Mouse (Mus musculus) limb, embryonic 12.5 days (tissue): ENCODE results near the gene Emx2. TPM values are rescaled to one million over a fixed set of nuclear protein-coding genes. Genes with fewer than 3 reads are reported as not detected.

Experiments
- ATAC-seq: fragments of 200-750 bp; cut with Nextera tagmentation; 2 replicates; pipeline ENCODE4 v1.8.0; 2017; ENCODE audit warnings: low read depth, moderate TSS enrichment; ENCODE audit not compliant: insufficient number of reproducible peaks, insufficient read depth, low FRiP score, low TSS enrichment
- H3K27ac ChIP-seq: fragments of 300-500 bp; sonication (generic); 2 replicates; pipeline ENCODE4 v1.5.1; 2016; ENCODE audit warnings: mild to moderate bottlenecking, moderate library complexity
- H3K27me3 ChIP-seq: fragments of 300-500 bp; sonication (generic); 2 replicates; pipeline ENCODE4 v1.6.1; 2016; ENCODE audit warnings: mild to moderate bottlenecking, moderate library complexity
- H3K36me3 ChIP-seq: fragments of 300-500 bp; sonication (generic); 2 replicates; pipeline ENCODE4 v1.6.1; 2016; ENCODE audit warnings: mild to moderate bottlenecking, moderate library complexity
- H3K4me1 ChIP-seq: fragments of 300-500 bp; sonication (generic); replicated peaks from 2 replicates; pipeline ENCODE4 v1.6.1; 2016
- H3K4me2 ChIP-seq: fragments of 300-500 bp; sonication (generic); 2 replicates; pipeline ENCODE4 v1.6.1; 2016; ENCODE audit warnings: mild to moderate bottlenecking, moderate library complexity
- H3K4me3 ChIP-seq: fragments of 300-500 bp; sonication (generic); replicated peaks from 2 replicates; pipeline ENCODE4 v1.5.1; 2016; ENCODE audit warnings: mild to moderate bottlenecking
- H3K9ac ChIP-seq: fragments of 300-500 bp; sonication (generic); replicated peaks from 2 replicates; pipeline ENCODE4 v1.6.1; 2016; ENCODE audit warnings: mild to moderate bottlenecking, moderate library complexity
- H3K9me3 ChIP-seq: fragments of 300-500 bp; sonication (generic); 2 replicates; pipeline ENCODE4 v1.6.1; 2016; ENCODE audit warnings: mild to moderate bottlenecking, moderate library complexity
- WGBS: fragments of 180-500 bp; shearing (Covaris S2); methylation state at CpG from one replicate; pipeline ENCODE4 v1.1.7; 2016; 5-methylcytosine and 5-hydroxymethylcytosine counted together
- polyA plus RNA-seq: library from polyadenylated mRNA; unstranded; fragments of >200 nt; fragmentation: Nextera tagmentation; extraction: Ambion mirVana; gene quantifications from 2 replicates; pipeline ENCODE4 v1.2.1, GENCODE M21; 2016

Gene Emx2
- polyA plus RNA-seq, 1 experiment from 2014 or later: 12.0 TPM

DNA sequence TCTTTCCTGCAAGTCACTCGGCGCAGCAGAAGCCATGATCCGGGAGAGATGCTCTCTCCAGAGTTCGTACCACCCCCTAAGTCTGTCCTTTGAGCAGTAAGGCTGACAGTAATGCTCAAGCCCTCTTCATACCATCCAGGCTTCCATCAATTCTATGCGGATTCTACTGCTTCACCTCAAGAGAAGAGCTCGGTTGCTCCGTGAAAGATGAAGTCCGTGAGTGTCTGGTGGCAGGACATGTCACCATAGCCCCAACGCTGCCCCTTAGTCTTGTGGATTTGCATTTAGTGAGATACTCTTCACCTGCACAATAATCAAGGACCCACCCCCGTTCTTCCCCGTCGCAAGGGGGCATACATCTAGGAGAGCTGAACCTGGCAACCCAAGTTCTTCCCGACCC lies 4.6 kb upstream of the Emx2 start:
- no peak for ATAC-seq
- Histone ChIP-seq H3K4me3 (no peak overlapping the region), H3K27me3 (peaks cover 96% of the 10 kb centered on the region), H3K4me1 (peaks cover 26% of the 10 kb centered on the region), H3K27ac (no peak overlapping the region), H3K9me3 (no peaks in the 10 kb centered on the region), H3K9ac (no peak overlapping the region), H3K4me2 (no peak overlapping the region), H3K36me3 (no peaks in the 10 kb centered on the region)
- whole genome bisulfite sequencing: 7% methylated on average over 13 of the region's 13 CpGs

DNA sequence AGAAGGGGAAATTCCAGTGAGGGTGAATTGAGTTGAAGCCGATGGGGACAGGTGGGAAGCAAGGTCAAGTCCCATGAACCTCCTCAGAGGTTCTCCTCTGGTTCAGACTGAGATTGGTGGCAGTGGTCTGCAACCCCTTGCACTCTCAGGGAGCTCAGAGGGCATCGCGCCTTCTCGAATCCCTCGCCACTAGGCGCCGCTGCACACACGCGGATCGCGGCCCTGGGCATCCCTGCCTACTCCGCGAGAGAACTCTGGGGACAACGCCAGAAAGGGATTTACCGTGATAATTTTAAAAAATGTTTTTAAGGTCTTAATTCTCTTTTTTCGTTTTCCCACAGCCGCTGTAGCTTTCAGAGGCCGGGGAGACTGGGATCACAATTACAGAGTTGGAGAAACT lies 4.0 kb upstream of the Emx2 start:
- Histone ChIP-seq H3K27me3 (peaks cover 96% of the 10 kb centered on the region), H3K27ac (no peak overlapping the region), H3K4me1 (peaks cover 30% of the 10 kb centered on the region), H3K9me3 (no peaks in the 10 kb centered on the region), H3K36me3 (no peaks in the 10 kb centered on the region), H3K4me2 (peak overlapping the region; percentile 8; the same call in 1 of the 2 replicates), H3K9ac (no peak overlapping the region), H3K4me3 (no peak overlapping the region)
- WGBS: under 1% methylated on average over 18 of the region's 18 CpGs
- ATAC-seq: 0 out of 2 replicates have a peak, but pooled peaks have one; percentile 54

DNA sequence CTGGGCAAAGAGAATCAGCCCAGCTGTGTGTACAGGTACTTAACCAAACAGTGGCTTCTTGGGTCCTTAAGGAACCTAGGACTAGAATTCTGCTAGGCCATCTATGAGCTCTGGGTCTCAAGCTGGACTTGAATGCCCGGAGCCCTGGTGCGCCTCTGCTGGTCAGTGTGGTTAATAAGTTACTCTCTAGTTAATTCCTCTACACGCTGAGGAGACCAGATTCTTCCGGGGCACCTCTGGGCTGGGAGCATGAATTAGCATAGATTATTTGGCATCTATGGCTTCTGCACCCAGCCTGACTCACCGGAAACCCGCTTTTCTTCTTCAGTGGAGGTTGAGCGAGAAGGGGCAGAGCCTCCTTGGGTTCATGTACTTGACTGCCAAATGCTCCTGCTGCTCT lies 2.5 kb upstream of the Emx2 start:
- no peak overlapping the region for H3K27ac ChIP-seq
- H3K4me3 ChIP-seq: peak overlapping the region; percentile 11; the same call in 1 of the 2 replicates
- peak overlapping the region; percentile 77 for H3K4me2 ChIP-seq
- H3K27me3 ChIP-seq: peaks cover 95% of the 10 kb centered on the region
- WGBS: 7% methylated on average over 7 of the region's 7 CpGs
- no peaks in the 10 kb centered on the region for H3K36me3 ChIP-seq
- H3K9ac ChIP-seq: no peak overlapping the region
- H3K9me3 ChIP-seq: no peaks in the 10 kb centered on the region
- peaks cover 33% of the 10 kb centered on the region for H3K4me1 ChIP-seq
- ATAC-seq: no peak

DNA sequence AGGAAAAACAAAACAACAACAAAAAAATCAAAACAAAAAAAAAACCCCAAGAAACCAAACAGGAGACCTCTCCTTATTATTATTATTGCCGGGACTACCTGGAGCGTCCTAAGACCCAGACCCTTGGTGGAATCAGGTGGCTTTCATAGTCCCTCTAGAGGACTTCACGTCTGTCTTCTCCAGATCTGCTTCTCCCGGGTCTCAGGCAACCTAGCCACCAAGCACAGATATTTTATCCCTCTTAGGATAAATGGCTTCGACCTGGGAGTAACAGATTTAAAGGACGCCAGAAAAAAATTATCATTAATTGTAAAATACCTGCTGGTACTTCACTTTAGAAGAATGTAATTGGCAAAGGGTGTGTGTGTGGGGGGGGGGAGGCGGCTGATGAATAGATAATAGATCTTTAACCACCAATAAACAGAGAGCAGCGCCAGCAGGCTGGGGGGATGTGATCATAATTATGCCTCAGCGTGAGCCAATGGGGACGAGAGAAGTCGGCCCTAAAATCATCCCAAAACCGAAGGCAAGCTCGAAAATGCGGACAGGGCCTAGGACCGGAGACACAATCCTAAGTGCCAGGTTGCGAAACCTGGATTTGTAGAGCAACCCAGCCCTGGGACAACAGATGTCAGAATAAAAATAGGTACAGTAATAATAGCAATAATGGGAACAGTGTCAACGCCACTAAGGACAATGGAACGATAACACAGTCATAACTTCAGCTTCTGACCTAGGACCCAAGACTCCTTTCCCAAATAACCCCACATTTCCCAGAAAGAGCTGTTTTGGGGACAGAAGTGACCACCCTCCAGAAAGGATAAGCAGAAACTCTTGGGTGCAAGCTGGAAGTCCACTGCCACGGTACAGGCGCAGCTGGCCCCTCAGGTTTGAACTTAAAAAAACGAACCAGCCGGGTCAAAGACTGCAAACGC lies 894 bp upstream of the Emx2 start:
- peak overlapping the region; percentile 66 for H3K9ac ChIP-seq
- no peaks in the 10 kb centered on the region for H3K36me3 ChIP-seq
- peak overlapping the region; percentile 86 for H3K27ac ChIP-seq
- H3K4me2 ChIP-seq: peak overlapping the region; percentile 77
- peak overlapping the region; percentile 50 for H3K4me3 ChIP-seq
- H3K4me1 ChIP-seq: peaks cover 20% of the 10 kb centered on the region
- no peaks in the 10 kb centered on the region for H3K9me3 ChIP-seq
- peaks cover 94% of the 10 kb centered on the region for H3K27me3 ChIP-seq
- under 1% methylated on average over 23 of the region's 23 CpGs for WGBS
- ATAC-seq: 0 out of 2 replicates have a peak, but pooled peaks have one; percentile 7

DNA sequence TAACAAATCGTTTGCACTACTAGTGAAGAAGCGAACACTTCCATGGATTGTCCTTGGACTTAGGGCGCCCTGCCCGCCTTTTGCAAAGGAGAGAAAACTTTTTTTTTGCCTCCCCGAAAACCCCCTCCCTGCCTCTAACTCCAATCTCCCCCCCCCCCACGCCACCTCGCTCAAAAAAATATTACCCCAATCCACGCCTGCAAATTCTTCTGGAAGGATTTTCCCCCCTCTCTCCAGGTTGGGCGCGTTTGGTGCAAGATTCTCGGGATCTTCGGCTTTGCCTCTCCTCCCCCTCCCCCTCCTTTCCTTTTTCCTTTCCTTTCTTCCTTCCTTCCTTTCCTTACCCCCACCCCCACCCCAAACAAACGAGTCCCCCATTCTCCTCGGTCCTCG lies 567 bp downstream of the Emx2 start:
- peak overlapping the region; percentile 50 for H3K4me3 ChIP-seq
- ATAC-seq: no peak
- peak overlapping the region; percentile 66 for H3K9ac ChIP-seq
- H3K4me1 ChIP-seq: peaks cover 20% of the 10 kb centered on the region
- H3K4me2 ChIP-seq: peak overlapping the region; percentile 77
- peaks cover 93% of the 10 kb centered on the region for H3K27me3 ChIP-seq
- no peaks in the 10 kb centered on the region for H3K36me3 ChIP-seq
- H3K27ac ChIP-seq: peak overlapping the region; percentile 86
- H3K9me3 ChIP-seq: no peaks in the 10 kb centered on the region
- under 1% methylated on average over 15 of the region's 15 CpGs for WGBS

DNA sequence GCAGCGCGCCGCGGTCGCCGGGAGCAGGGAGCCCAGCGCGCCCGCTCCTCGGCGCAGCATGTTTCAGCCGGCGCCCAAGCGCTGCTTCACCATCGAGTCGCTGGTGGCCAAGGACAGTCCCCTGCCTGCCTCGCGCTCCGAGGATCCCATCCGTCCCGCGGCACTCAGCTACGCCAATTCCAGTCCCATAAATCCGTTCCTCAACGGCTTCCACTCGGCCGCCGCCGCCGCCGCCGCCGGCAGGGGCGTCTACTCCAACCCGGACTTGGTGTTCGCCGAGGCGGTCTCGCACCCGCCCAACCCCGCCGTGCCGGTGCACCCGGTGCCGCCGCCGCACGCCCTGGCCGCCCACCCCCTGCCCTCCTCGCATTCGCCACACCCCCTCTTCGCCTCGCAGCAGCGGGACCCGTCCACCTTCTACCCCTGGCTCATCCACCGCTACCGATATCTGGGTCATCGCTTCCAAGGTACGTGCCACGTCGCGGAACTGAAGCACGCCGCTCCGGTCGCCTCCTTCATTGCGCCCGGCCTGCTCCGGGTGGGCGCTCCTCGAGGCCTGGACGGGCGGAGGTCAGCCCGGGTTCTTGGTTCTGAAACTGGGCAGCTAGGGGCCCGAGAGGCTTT lies 1.1 kb downstream of the Emx2 start:
- WGBS: under 1% methylated on average over 75 of the region's 75 CpGs
- H3K27me3 ChIP-seq: peaks cover 93% of the 10 kb centered on the region
- peak overlapping the region; percentile 50 for H3K4me3 ChIP-seq
- ATAC-seq: no peak; the same call in 1 of the 2 replicates
- peaks cover 20% of the 10 kb centered on the region for H3K4me1 ChIP-seq
- peak overlapping the region; percentile 77 for H3K4me2 ChIP-seq
- peak overlapping the region; percentile 66 for H3K9ac ChIP-seq
- peak overlapping the region; percentile 86 for H3K27ac ChIP-seq
- H3K36me3 ChIP-seq: no peaks in the 10 kb centered on the region
- no peaks in the 10 kb centered on the region for H3K9me3 ChIP-seq

DNA sequence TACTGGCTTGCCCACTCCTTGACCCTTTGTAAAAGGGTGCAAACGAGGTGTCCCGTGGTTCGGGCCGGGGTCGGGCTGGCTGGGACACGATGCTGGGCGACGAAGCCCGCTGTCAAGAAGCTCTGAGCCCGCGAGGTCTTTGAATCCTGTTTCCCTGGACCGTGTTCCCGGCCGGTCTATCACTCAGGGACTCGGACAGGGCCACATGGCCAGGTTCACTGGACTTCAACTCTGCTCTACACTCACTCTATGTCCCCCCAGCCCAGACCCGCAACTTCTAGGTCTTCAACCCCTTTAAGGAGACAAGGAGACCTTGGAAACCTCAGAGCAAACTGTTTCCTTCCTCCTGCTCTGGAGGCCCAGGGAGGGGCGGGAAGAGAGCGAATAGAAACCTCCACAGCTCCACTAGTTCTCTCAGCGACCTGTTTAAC lies 1.7 kb downstream of the Emx2 start:
- Histone ChIP-seq H3K36me3 (no peaks in the 10 kb centered on the region), H3K27me3 (peaks cover 92% of the 10 kb centered on the region), H3K4me1 (peaks cover 18% of the 10 kb centered on the region), H3K27ac (peak overlapping the region; percentile 86), H3K9ac (peak overlapping the region; percentile 66), H3K9me3 (no peaks in the 10 kb centered on the region), H3K4me3 (peak overlapping the region; percentile 50), H3K4me2 (peak overlapping the region; percentile 77)
- under 1% methylated on average over 19 of the region's 19 CpGs for WGBS
- no peak for ATAC-seq

DNA sequence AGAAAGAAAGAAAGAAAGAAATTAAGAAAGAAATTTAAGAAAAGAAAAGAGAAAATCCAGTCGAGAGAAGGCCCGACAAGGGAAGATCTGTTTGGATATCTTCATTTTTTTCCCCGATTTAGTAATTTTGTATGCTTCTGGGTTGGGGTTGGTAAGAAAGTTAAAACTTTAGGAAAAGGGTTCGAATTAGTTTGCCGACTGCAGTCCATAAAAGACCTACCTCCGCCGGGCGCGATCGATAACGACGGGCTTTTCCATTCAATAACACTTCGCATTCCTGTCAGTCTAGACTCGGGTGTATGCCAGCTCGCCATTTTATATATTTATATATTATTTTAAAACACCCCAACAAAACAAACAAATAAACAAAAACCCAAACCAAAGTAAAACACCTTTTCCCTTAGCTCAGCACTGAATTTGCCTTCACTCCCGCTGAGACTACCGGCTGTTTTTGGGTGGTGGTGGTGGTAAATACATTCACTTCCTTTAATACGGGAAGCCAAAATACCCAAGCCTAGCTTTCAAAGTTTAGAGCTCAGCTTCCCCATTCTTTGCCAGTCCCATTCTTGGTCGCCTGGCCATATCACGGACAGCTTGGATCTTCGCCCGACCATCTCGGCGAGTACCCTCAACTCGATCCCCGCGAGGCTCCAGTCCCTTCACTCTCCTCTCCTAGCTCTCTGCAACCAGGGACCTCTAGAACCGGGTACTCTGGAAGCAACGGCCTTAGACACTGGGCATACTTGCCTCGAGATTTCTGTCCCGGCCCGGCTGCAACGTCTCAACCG lies 2.4 kb downstream of the Emx2 start:
- H3K27ac ChIP-seq: peak overlapping the region; percentile 17; the same call in 1 of the 2 replicates
- H3K4me2 ChIP-seq: peak overlapping the region; percentile 77
- peaks cover 91% of the 10 kb centered on the region for H3K27me3 ChIP-seq
- peak overlapping the region; percentile 66 for H3K9ac ChIP-seq
- H3K4me1 ChIP-seq: peaks cover 18% of the 10 kb centered on the region
- H3K9me3 ChIP-seq: no peaks in the 10 kb centered on the region
- H3K4me3 ChIP-seq: peak overlapping the region; percentile 50
- under 1% methylated on average over 34 of the region's 34 CpGs for WGBS
- ATAC-seq: no peak
- no peaks in the 10 kb centered on the region for H3K36me3 ChIP-seq

DNA sequence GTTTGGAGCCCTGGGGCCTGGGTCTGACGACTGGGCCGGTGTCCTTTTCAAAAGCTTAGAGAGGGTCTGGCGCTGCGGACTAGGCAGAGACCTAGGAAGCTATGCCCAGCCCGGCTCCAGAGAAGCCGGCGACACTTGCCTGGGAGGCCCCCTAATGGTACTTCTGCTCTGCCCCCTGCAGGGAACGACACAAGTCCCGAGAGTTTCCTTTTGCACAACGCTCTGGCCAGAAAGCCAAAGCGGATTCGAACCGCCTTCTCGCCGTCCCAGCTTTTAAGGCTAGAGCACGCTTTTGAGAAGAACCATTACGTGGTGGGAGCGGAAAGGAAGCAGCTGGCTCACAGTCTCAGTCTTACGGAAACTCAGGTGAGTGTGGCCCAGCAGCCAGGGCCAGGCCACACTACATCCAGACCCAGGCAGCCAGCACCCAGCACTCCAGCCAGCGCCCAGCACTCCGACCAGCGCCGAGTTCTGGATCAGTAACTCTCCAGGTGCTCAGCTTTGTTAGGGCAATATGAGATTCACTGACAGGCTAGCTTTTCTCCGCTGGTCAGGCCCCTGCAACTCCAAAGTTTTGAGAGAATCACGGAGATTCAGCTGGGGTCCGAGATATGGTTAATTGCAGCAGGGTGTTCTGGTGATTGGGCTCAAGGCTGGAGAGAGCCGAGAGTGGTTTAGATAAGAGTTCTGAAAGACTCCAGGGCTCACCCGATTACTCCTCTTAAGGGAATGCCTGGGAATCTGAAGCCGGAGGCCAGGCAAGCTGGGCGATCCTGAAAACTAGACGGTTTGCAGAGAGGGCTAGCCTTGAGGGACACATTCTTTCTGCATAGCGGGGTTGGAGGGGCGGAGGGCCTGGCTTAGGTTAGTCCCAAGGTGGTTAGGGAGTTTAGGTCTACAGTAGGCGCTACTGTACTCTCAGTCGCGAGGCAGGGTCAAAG lies 3.6 kb downstream of the Emx2 start:
- Histone ChIP-seq H3K4me3 (peak overlapping the region; percentile 50), H3K9ac (peak overlapping the region; percentile 52), H3K27me3 (peaks cover 90% of the 10 kb centered on the region), H3K9me3 (no peaks in the 10 kb centered on the region), H3K4me1 (peaks cover 18% of the 10 kb centered on the region), H3K36me3 (no peaks in the 10 kb centered on the region), H3K4me2 (peak overlapping the region; percentile 77), H3K27ac (peak overlapping the region; percentile 53)
- no peak for ATAC-seq
- WGBS: 2% methylated on average over 36 of the region's 36 CpGs
